Mouse (Mus musculus) liver, adult 2 months (tissue): ENCODE measurements around the gene Asf1a. TPM values are rescaled to one million over a fixed set of nuclear protein-coding genes. Genes with fewer than 3 reads are reported as not detected.
"Not testable (repeated sequence)": the region's sequence is repeated elsewhere in the genome, so short reads cannot be mapped to it uniquely, and the experiment has no call there.

Source experiments
- DNase-seq: peaks from one replicate; pipeline ENCODE4 v3.0.0-alpha.2; 2011; ENCODE audit warnings: low read depth, low spot score; ENCODE audit errors: extremely low read depth
- H3K27ac ChIP-seq: fragments of 200-500 bp; replicated peaks from 2 replicates; pipeline ENCODE4 v1.5.1; 2012; ENCODE audit warnings: low read depth, mild to moderate bottlenecking, control low read depth, inconsistent platforms, low read length; ENCODE audit not compliant: insufficient read depth
- H3K27me3 ChIP-seq: fragments of 200-500 bp; 2 replicates; pipeline ENCODE4 v1.6.1; 2012; ENCODE audit warnings: mild to moderate bottlenecking, moderate library complexity, low read length, inconsistent platforms; ENCODE audit not compliant: control insufficient read depth, insufficient read depth
- H3K36me3 ChIP-seq: fragments of 200-500 bp; 2 replicates; pipeline ENCODE4 v1.6.1; 2012; ENCODE audit warnings: low read length, inconsistent platforms; ENCODE audit not compliant: control insufficient read depth, insufficient read depth
- H3K4me1 ChIP-seq: fragments of 200-500 bp; 2 replicates; pipeline ENCODE4 v1.6.1; 2011; ENCODE audit warnings: low read length; ENCODE audit not compliant: control insufficient read depth, insufficient read depth
- H3K4me3 ChIP-seq: fragments of 200-500 bp; 2 replicates; pipeline ENCODE4 v1.5.1; 2011; ENCODE audit warnings: low read depth, mild to moderate bottlenecking, control low read depth, low read length, moderate library complexity; ENCODE audit not compliant: insufficient read depth
- H3K79me2 ChIP-seq: fragments of 200-500 bp; 2 replicates; pipeline ENCODE4 v1.6.1; 2012; ENCODE audit warnings: inconsistent platforms, mild to moderate bottlenecking, low read length, moderate library complexity; ENCODE audit not compliant: control insufficient read depth, insufficient read depth
- H3K9ac ChIP-seq: fragments of 200-500 bp; 2 replicates; pipeline ENCODE4 v1.6.1; 2012; ENCODE audit warnings: low read depth, mild to moderate bottlenecking, control low read depth, inconsistent platforms, low read length
- CTCF ChIP-seq: fragments of 200-500 bp; IDR thresholded peaks from 2 replicates; pipeline ENCODE4 v1.5.1; 2011; ENCODE audit warnings: low read depth, low read length, control low read depth
- POLR2A ChIP-seq: fragments of 200-500 bp; IDR thresholded peaks from 2 replicates; pipeline ENCODE4 v1.6.1; 2011; ENCODE audit warnings: low read length, control low read depth; ENCODE audit not compliant: insufficient read depth; ENCODE audit errors: extremely low read depth
- WGBS: fragments of 180-500 bp; shearing (Covaris S2); methylation state at CpG from one replicate; pipeline ENCODE4 v1.1.7; 2018; 5-methylcytosine and 5-hydroxymethylcytosine counted together
- polyA plus RNA-seq: library from polyadenylated mRNA; depleted of rRNA; stranded (reverse); fragments of >200 nt; gene quantifications from 2 replicates; pipeline ENCODE4 v1.2.3, GENCODE M21; 2012
- total RNA-seq: library from RNA; depleted of rRNA; stranded (reverse); fragments of >200 nt; gene quantifications from 2 replicates; pipeline ENCODE4 v1.2.3, GENCODE M21; 2014

The Asf1a gene
- total and polyA plus RNA-seq, 2 experiments = 3.1 to 11.2 TPM

- Histone ChIP-seq H3K9ac (peak overlapping the region; percentile 87), H3K27me3 (no peaks in the 10 kb centered on the region), H3K4me1 (no peaks in the 10 kb centered on the region), H3K27ac (peak overlapping the region; percentile 79), H3K4me3 (peak overlapping the region; percentile 95), H3K36me3 (no peaks in the 10 kb centered on the region), H3K79me2 (peaks cover 4% of the 10 kb centered on the region; the same call in 1 of the 2 replicates)
- peak; percentile 63; the same call in 1 of the 2 replicates for TF ChIP-seq POLR2A
- no peak for TF ChIP-seq CTCF
- WGBS = under 1% methylated on average over 35 of the region's 35 CpGs
- DNase-seq = peak; percentile 94
These were observed 33.3 kb downstream of the Asf1a start for GRCm38 (mm10) chr10:53629918-53630250.

GRCm38 (mm10) chr10:53630339-53630738, 33.8 kb downstream of the Asf1a start, which contains the start of gene Mcm9:
Gene Mcm9, minus strand, starts transcription at chr10:53630439.
- H3K36me3 ChIP-seq, H3K79me2 ChIP-seq, H3K27me3 ChIP-seq, H3K4me1 ChIP-seq, DNase-seq: not testable (repeated sequence)
- Histone ChIP-seq H3K4me3 (peak within 1 kb of the TSS; percentile 95), H3K27ac (peak within 1 kb of the TSS; percentile 79), H3K9ac (peak within 1 kb of the TSS; percentile 87)
- WGBS = 54% methylated on average over 10 of the region's 10 CpGs

DNA sequence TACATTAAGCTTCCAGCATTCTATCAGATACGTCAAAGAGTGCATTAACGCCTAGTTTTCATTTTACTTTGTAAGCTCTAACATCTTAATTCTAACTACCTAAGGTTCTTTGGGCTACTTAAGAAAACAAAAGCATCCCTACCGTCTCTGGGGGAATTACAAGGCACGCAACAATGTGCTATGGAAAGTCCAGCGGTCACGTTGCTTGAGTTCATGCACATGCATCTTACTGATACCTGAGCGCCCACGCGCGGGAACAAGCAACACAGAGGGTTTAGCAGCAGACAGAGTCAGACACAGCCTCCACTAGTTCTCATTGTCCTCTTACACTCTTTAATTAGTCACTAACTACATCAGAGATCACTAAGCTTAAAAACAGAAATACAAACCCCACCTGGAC, 37.6 kb downstream of the Asf1a start:
- H3K36me3 ChIP-seq = no peaks in the 10 kb centered on the region
- no peaks in the 10 kb centered on the region for H3K4me1 ChIP-seq
- 87% methylated on average over 10 of the region's 10 CpGs for WGBS
- DNase-seq = no peak
- no peaks in the 10 kb centered on the region for H3K27me3 ChIP-seq
- no peak overlapping the region for H3K9ac ChIP-seq
- no peaks in the 10 kb centered on the region for H3K79me2 ChIP-seq
- no peak overlapping the region for H3K27ac ChIP-seq
- TF ChIP-seq POLR2A (no peak), CTCF (no peak)
- H3K4me3 ChIP-seq = no peak overlapping the region

- 69% methylated on average over 13 of the region's 13 CpGs for WGBS
- no peak for DNase-seq
- TF ChIP-seq CTCF (no peak), POLR2A (no peak)
These were observed 38.9 kb downstream of the Asf1a start for GRCm38 (mm10) chr10:53635246-53635971.

GRCm38 (mm10) chr10:53641507-53641906, 45.0 kb downstream of the Asf1a start:
- Histone ChIP-seq H3K79me2 (no peaks in the 10 kb centered on the region), H3K36me3 (no peaks in the 10 kb centered on the region), H3K27ac (no peak overlapping the region), H3K4me1 (no peaks in the 10 kb centered on the region), H3K9ac (no peak overlapping the region), H3K4me3 (no peak overlapping the region), H3K27me3 (no peaks in the 10 kb centered on the region)
- peak; percentile 12 for DNase-seq
- TF ChIP-seq CTCF (no peak), POLR2A (no peak)

More at GRCm38 (mm10) chr10:53635246-53635971, 38.9 kb downstream of the Asf1a start:
- H3K4me1 ChIP-seq = no peaks in the 10 kb centered on the region
- H3K27ac ChIP-seq = no peak overlapping the region
- no peaks in the 10 kb centered on the region for H3K27me3 ChIP-seq
- no peak overlapping the region for H3K9ac ChIP-seq
- H3K36me3 ChIP-seq = no peaks in the 10 kb centered on the region
- no peaks in the 10 kb centered on the region for H3K79me2 ChIP-seq
- H3K4me3 ChIP-seq = no peak overlapping the region

- Histone ChIP-seq H3K4me3 (no peak overlapping the region), H3K4me1 (no peaks in the 10 kb centered on the region; the same call in 1 of the 2 replicates), H3K79me2 (no peaks in the 10 kb centered on the region), H3K9ac (no peak overlapping the region), H3K27me3 (no peaks in the 10 kb centered on the region), H3K36me3 (no peaks in the 10 kb centered on the region), H3K27ac (no peak overlapping the region)
- DNase-seq = no peak
- WGBS = 85% methylated on average over 2 of the region's 2 CpGs
- TF ChIP-seq CTCF (no peak), POLR2A (no peak)
These were observed 54.1 kb downstream of the Asf1a start for GRCm38 (mm10) chr10:53650683-53651082.

GRCm38 (mm10) chr10:53654239-53654638, 57.7 kb downstream of the Asf1a start:
- not testable (repeated sequence) for H3K9ac ChIP-seq, H3K4me3 ChIP-seq, H3K79me2 ChIP-seq, H3K4me1 ChIP-seq, H3K27me3 ChIP-seq, H3K27ac ChIP-seq, H3K36me3 ChIP-seq
- DNase-seq = peak; percentile 1
- 60% methylated on average over 5 of the region's 5 CpGs for WGBS
